Mouse (Mus musculus): ENCODE measurements around the gene Col9a1.

Col9a1 gene

DNA sequence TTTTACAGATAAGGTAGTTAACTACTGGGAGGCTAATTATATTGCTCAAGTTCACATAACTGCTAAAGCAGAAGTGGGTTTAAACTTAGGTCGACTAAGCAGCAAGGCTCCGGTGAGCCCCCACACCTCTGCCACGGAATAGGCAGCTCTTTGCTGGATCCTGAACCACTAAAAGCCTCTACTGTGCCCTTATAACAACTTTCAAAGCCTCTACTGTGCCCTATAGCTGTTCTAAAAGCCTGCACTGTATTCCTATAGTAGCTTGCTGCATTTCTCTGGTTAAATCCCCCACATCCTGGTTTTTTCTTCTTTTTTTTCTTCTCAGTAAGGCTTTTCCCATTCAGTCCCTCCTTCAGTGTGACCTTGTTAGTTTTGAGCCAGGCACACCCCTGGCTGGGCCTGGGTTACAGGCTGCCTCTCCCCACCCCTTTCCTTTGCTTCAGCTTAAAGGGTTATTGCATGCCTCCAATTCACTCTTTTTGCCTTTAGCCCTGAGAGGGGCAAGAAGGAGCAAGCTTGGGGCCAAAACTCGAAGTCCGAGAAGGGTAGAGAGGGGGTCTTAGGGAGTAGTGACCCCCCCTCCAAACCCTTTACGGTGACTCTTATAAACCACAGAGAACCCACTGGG is at the start of gene Col9a1:
Gene Col9a1, plus strand, starts transcription at position 387 of the 628 bp plus-strand sequence.
- no peak for TF ChIP-seq GATA4 (IDR thresholded peaks at IDR 0.05; ENCODE audit: insufficient replicate concordance, low read length)

DNA sequence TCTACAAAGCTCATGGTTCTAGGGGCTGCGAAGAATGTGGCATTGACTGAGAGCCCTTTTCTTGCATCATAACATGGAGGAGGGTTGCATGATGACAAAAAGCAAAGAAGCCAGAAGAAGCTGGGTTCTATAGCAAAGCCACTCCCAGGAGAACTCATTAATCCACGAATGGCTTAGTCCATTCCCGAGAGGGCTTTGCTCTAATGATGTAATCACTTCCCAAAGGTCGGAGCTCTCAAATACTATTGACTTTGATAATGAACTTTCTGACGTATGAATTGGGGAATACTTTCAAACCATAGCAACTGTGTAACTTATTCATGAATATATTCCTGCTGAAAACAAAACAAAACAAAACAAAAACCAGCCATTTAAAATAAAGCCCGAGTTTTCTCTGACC is 49.5 kb upstream of the Col9a1 start:
- TF ChIP-seq GATA4 (IDR thresholded peaks at IDR 0.05; ENCODE audit: insufficient replicate concordance, low read length): no peak

DNA sequence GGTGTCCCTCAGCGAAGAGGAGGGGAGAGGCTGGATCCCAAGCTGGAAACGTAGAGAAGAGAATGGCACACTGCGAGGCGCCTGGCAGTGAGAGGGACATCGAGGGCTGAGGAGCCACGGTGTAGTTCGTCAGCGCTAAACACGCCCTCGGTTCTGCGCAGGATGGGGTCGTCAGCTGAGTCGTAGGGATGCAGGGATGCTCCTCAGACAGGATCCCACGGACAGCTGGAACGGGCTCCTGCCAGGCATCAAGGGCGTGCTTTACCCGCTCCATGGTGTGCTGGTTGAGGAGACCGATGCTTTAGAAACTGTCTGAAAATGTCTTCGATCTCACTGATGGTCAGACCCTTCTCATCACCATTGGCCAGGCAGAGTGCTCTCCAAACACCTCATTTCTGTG is 43.6 kb upstream of the Col9a1 start:
- TF ChIP-seq GATA4 (IDR thresholded peaks at IDR 0.05; ENCODE audit: insufficient replicate concordance, low read length): no peak

DNA sequence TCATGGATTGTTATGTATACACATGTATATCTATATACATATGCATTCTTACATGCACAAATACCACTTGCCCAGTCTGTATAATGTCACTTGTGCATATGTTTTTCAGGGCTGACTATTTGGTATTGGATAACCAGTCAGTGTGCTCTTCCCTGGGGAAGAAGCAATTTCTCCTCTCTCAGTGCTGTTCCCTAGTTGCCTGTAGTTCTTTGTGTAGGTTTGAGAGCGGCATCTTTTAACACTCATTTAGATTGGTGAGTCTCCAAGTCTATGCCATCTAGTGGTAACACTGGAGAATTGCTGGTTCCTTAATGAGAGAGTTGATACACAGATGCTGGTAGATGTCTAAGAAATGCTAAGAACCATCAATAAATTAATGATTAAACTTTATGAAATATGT is 42.6 kb upstream of the Col9a1 start:
- no peak for TF ChIP-seq GATA4 (IDR thresholded peaks at IDR 0.05; ENCODE audit: insufficient replicate concordance, low read length)

DNA sequence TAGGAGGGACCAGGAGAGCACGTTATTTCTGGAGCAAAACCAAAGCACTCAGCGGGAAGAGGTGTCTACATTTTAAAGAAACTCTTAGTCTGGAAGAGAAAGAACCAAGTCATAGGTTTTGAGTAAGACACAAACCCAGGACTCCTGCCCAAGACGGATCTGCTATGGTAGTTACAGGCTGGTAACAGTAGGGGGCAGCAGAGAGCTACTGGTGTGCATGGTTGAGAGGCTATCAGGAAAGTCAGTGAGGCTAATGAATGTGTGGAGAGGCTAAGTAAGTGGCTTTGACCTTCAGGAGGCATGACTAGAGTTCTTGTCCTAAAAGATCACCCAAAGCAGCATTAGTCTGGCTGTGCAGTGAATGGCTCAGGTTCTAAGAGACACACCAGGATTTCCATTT is 40.3 kb upstream of the Col9a1 start:
- no peak for TF ChIP-seq GATA4 (IDR thresholded peaks at IDR 0.05; ENCODE audit: insufficient replicate concordance, low read length)

DNA sequence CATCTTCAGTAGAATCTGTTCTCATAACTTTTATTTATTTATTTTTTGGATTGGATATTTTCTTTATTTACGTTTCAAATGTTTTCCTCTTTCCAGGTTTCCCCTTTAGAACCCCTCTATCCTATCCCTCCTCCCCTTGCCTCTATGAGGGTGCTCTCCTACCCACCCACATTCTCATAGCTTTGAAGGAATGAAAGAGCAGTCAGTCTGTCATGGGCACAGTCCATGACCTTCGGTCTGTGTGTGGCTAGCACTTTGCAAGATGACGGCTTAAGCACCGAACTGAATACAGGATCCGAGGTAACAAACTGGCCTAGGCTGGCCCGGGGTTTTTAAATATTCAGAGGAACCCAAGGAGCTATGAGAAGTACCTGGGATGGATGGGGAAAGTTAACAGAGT is 36.9 kb upstream of the Col9a1 start:
- TF ChIP-seq GATA4 (IDR thresholded peaks at IDR 0.05; ENCODE audit: insufficient replicate concordance, low read length): no peak

DNA sequence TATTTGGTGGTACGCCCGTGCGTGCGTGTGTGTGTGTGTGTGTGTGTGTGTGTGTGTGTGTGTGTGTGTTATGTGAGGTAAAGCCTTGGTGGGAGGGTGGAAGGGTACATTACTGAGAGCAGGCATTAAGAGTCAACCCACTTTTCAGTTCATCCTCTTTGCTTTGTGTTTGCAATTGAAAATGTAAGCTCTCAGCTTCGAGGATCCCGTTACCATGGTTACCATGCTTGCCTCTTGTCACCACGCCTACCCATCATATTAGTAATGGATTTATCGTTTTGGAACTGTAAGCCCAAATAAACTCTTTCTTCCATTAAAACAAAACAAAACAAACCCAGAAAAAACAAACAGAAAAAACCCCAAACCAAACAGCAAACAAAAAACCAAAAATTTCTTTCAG is 33.9 kb upstream of the Col9a1 start:
- TF ChIP-seq GATA4 (IDR thresholded peaks at IDR 0.05; ENCODE audit: insufficient replicate concordance, low read length): no peak

DNA sequence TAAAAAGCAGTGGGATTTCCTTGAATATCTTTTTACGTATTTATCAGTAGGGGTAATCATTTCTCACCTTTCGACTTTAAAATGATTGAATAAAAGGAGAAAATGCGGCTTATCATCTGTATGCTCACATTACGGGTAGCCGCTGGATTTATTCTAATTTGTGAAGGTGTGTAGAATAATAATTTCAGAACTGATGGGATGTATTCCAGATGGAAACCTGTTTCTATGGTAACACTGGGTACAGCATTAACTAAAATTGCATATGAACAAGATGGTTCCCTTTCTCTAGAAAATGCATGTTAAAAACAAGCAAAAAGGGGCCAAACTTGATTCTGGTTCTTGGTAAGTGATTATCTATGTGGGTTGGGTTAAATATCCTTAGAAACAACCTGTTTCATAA is 19.7 kb upstream of the Col9a1 start:
- no peak for TF ChIP-seq GATA4 (IDR thresholded peaks at IDR 0.05; ENCODE audit: insufficient replicate concordance, low read length)

DNA sequence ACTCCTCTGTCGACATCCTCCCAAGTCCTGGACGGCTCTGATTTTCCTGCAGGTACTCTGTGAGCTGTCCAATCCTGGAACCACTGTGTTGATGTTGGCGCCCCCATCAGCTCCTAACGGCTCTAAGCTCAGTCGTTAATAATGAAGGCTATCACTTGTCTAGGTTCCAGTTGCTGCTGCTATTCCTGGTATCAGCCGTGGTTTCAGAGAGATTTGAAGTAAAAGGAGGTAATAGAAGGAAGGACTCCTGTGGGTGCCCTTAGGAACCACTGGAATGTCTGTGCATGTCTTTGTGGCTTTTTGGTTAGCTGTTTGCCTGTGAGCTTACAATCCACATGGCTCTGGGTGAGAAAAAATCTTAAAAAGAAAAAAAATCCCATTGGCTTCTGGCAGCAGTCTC is 8.0 kb upstream of the Col9a1 start:
- TF ChIP-seq GATA4 (IDR thresholded peaks at IDR 0.05; ENCODE audit: insufficient replicate concordance, low read length): no peak

DNA sequence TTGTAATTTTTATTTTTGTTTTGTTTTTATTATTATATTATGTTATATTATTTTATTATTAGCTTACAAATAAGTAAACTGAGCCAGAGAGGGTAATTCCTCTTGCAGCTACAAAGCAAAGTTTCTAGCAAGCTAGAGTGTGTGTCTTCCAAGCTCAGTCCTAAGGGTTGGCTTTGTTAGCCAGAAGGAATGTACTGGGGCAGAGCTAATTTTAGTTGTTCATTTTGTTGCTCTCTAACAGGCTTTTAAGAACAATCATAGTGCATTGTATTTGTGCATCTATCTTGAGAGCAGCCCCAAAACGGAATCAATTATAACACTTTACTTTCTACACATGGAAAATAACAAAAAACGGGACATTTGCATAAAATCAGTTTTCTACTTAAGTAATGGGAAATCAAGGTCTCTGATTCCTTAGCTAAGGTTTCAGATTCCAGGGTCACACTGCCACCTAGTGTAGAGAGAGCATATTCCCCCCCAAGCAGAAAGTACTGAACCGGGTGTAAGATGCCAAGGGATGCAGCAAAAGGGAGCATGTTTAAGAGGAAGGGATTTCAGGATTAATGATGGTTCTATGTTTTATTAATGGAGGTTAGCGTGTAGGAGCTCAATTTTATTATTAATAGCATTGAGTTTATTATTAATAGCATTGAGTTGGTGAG is 6.1 kb upstream of the Col9a1 start:
- TF ChIP-seq GATA4 (IDR thresholded peaks at IDR 0.05; ENCODE audit: insufficient replicate concordance, low read length): no peak

DNA sequence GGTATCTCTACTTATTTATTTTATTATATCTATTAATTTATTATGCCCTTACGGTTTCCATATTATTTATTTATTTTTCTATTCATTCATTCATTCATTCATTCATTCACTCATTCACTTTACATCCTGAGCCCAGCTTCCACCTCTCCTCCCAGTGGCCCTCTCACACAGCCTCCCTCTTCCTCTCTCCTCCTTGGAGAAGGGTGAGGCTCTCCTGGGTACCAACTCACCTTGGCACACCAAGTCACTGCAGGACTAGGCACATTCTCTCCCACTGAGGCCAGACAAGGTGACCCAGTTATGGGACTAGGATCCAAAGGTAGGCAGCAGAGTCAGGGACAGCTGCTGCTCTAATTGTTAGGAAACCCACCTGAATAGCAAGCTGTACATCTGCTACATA is 5.5 kb upstream of the Col9a1 start:
- TF ChIP-seq GATA4 (IDR thresholded peaks at IDR 0.05; ENCODE audit: insufficient replicate concordance, low read length): no peak

DNA sequence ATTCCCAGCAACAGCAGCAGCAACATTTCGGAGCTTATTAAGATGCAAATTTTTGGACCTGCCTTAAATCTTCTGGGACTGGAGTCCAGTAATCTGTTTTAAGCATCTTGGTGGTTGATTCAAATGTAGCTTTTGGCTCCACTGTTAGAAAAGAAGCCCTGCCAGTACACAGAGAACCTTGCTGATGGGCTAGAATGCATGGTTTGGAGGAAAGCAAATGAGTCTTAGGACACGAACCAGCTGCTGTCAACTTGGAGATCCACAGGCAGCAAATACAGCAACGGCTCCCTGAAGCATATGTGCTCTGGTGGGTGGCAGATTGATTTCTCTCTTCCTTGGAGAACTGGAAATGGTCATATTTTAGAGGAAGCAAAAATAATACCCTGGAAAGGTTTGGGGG is 4.8 kb upstream of the Col9a1 start:
- no peak for TF ChIP-seq GATA4 (IDR thresholded peaks at IDR 0.05; ENCODE audit: insufficient replicate concordance, low read length)

DNA sequence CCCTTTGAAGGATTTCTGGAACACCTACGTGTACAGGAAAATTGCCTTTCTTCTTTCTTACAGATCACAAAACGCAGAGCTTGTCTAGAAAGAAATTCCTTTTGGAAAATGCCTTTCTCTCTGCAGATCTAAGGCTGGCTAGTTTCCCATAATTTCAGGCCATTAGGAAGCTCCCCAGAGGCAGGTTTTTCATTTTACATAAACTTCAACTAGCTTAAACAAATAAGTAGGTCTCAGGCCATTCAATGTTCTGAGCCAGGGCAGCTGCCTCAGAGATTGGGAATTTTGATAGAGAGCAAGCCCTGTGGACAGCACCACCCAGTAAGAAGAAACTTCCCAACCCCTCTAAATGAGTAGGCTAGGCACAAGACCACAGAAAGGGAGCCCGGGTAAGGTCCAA is 1.6 kb upstream of the Col9a1 start:
- no peak for TF ChIP-seq GATA4 (IDR thresholded peaks at IDR 0.05; ENCODE audit: insufficient replicate concordance, low read length)

DNA sequence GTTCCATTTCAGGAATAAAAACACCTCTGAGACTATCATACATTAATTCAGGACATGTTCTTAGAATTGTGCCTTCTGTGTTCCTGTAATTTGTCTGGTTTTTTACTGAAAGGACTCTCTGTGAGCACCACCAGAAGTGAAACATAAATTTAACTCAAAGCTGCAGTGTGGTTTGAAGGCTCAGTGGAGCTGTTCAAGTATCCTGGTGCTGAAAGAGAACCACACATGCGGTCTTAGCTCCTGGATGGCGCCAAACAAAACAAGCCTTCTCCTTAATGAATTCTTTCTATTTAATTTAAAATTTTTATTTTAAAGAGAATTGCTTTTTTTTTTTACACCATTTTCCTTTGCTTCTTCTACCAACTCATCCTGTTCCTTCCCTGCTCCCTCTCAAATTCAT is 2.4 kb downstream of the Col9a1 start:
- no peak for TF ChIP-seq GATA4 (IDR thresholded peaks at IDR 0.05; ENCODE audit: insufficient replicate concordance, low read length)

DNA sequence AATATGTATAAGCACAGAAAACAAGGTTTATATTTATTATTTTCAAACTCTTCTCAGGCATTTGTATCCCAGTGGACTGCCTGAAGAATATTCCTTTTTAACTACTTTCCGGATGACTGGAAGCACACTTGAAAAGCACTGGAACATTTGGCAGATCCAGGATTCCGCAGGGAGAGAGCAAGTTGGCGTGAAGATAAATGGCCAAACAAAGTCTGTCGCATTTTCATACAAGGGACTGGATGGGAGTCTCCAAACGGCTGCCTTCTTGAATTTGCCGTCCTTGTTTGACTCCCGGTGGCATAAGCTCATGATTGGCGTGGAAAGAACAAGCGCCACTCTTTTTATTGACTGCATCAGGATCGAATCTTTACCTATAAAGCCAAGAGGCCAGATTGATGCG is 7.6 kb downstream of the Col9a1 start:
- TF ChIP-seq GATA4 (IDR thresholded peaks at IDR 0.05; ENCODE audit: insufficient replicate concordance, low read length): no peak

DNA sequence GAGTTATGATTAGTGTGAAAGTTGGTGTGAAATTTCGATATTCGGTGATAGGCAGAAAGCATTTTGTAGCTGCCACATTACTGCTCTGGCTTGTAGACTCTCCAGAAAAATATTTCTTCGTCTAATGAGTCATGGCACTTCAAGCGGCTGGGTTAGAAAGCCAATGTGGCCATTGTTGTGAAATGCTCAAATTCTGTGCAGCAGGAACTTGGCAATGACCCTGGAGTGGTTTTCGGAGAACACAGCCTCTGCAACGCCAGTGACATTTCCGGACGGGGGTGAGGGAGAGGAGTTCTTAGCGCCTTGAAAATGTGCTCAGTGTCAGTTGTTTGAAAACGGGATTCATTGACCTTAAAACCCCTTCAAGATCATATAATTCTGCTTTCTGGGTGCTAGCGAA is 9.6 kb downstream of the Col9a1 start:
- no peak for TF ChIP-seq GATA4 (IDR thresholded peaks at IDR 0.05; ENCODE audit: insufficient replicate concordance, low read length)

DNA sequence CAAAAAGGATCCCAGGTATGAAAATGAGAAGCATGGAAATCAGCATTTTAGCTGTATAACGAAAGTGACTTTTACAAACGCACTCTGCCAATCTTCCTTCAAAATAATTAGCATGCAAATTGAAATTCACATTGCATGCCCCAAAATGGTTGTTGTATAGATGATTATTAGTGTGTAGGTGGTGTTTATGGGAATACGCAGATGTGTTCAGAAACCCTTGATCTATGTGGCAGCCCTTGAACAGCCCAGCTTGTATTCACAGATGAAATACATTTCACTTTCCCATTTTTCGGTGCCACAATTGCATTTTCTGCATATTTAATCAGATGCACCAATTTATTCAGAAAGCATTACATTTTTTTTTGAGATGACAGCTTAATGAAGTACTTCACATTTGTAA is 14.3 kb downstream of the Col9a1 start:
- TF ChIP-seq GATA4 (IDR thresholded peaks at IDR 0.05; ENCODE audit: insufficient replicate concordance, low read length): no peak

Measured in liver, adult (tissue).